Mouse (Mus musculus): Measurements from ENCODE around the gene Spin2e.
"Not testable (repeated sequence)": the region's sequence is repeated elsewhere in the genome, so short reads cannot be mapped to it uniquely, and the experiment has no call there.

The Spin2e gene

DNA sequence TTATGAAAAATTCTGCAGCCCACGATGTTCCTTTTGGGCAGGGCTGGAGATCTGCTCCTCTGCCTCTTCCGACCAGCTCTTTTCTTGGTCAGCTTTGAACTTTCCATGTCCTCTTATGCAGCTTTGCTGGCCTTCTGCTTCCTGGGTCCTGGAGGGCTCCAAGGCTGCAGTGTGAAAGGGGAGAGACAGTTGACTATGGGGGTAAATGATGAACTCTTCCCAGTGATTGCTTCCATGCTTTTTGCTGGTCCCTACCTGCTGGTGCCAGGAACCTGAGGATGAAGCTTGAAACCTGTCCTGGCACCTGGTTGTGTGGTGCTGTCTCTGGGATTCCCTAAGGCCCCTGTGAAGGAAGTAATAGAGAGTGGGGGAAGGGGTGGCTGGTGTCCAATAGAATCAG is at the start of gene Spin2e:
TSS of gene Spin2e (minus strand) at position 101 of the 400 bp plus-strand sequence.
- not testable (repeated sequence) for DNase-seq (ENCODE audit: low spot score in 2 of 2)

DNA sequence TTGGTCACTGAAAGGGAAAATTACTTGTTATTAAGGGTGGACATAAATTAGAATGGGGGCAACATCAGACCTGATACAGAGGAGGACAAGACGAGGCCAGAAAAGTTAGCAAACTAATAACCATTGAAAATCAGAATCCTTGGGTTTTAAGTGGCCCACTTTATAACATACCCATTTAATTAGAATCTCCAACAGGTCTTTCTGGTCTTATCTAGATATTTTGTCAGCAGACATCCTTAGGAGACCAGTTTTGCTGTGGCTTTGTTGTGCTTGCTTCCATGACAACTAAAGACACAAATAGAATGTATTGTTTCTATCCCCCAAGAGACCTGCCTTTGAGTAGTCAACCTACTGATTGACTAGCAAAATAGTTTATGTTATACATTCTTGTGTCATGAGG is 44.5 kb downstream of the Spin2e start, which contains the start of gene Gm21883:
TSS of gene Gm21883 (minus strand) at position 101 of the 400 bp plus-strand sequence.
- not testable (repeated sequence) for DNase-seq (ENCODE audit: low spot score in 2 of 2)
